Mouse (Mus musculus) left cerebral cortex, adult 6 months (tissue): ENCODE measurements around the gene Tubg1. TPM values are rescaled to one million over a fixed set of nuclear protein-coding genes. Genes with fewer than 3 reads are reported as not detected.

Source experiments
- long read RNA-seq, 2 experiments: library from polyadenylated mRNA; unstranded; transcript quantifications; one replicate each; pipeline ENCODE4 v2.0.0; 2019 to 2020
- polyA plus RNA-seq: library from polyadenylated mRNA; unstranded; fragments of <200 nt; fragmentation: Nextera tagmentation; gene quantifications from 2 replicates; pipeline ENCODE4 v1.2.3, GENCODE M21; 2021

Gene Tubg1
- polyA plus RNA-seq: 62.3 and 62.7 TPM in 2 replicates
- long read RNA-seq, experiment 1, transcript Tubg1-201 (11 exons, 1,802 nt): major isoform, 267 of 297 reads
- long read RNA-seq, experiment 1, partial matches to known transcripts: 1 of 297 reads
- long read RNA-seq, experiment 1, other reads (novel, unspliced or antisense): 29 of 297 reads
- long read RNA-seq, experiment 2, transcript Tubg1-201 (11 exons, 1,802 nt): major isoform, 68 of 90 reads
- long read RNA-seq, experiment 2, partial matches to known transcripts: 16 of 90 reads
- long read RNA-seq, experiment 2, other reads (novel, unspliced or antisense): 6 of 90 reads

DNA sequence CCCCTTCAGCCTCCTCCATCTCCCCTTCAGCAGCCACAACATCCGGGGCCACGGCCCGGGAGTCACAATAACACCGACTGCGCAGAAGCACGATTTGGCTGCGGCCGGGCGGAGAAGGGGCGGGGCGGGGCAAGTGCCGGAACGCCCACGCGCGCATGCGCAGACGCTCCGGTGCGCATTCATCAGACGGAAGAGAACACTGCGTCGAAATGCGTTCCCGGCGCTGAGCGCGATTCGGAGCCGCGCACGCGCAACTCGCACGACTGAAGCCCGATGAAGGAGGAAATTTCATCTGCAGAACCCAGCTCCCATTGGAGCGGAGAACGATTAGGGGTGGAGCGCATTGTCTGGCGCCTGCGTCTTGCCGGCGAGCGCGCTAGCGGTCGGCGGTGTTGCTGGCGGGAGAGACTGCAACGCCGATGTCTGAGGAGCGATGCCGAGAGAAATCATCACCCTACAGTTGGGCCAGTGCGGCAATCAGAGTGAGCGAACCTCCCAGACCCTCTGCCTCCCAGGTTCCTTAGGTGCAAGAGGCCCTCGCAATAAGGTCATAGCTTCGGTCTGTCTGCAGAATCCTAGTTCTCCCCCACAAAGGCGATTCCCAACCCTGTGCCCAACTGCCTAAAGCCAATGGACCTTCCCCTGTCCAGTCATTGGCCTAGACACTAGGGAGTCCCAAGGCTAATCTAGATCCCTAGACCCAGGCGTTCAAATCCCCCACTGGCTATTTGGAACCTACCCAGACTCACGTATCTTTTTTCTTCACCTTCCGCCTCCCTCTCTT lies at the start of gene Tubg1, which contains the start of gene Retreg3:
TSS of gene Tubg1 (plus strand) at position 178 of the 784 bp plus-strand sequence.
TSS of gene Retreg3 (minus strand) at position 133 of the 784 bp plus-strand sequence.

DNA sequence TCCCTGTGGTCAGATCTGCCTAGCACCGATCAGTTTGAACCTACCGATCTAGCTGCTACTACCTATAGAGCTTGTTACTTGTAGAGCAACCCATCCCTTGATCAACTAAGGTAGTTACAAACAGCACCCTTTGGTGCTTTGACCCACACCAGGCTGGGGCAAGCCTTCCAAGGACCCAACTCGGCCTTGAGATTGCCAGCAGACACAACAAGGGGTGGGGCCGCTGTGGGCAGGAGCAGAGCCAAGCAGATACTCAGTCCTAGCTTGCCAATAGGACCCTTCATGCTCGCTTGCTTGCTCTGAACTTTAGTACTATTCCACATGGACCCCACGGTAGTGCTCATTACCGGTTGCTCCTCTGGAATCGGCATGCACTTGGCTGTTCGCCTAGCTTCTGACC lies 41.6 kb upstream of the Tubg1 start, which contains the start of gene Hsd17b1:
TSS of gene Hsd17b1 (plus strand) at position 291 of the 400 bp plus-strand sequence.

DNA sequence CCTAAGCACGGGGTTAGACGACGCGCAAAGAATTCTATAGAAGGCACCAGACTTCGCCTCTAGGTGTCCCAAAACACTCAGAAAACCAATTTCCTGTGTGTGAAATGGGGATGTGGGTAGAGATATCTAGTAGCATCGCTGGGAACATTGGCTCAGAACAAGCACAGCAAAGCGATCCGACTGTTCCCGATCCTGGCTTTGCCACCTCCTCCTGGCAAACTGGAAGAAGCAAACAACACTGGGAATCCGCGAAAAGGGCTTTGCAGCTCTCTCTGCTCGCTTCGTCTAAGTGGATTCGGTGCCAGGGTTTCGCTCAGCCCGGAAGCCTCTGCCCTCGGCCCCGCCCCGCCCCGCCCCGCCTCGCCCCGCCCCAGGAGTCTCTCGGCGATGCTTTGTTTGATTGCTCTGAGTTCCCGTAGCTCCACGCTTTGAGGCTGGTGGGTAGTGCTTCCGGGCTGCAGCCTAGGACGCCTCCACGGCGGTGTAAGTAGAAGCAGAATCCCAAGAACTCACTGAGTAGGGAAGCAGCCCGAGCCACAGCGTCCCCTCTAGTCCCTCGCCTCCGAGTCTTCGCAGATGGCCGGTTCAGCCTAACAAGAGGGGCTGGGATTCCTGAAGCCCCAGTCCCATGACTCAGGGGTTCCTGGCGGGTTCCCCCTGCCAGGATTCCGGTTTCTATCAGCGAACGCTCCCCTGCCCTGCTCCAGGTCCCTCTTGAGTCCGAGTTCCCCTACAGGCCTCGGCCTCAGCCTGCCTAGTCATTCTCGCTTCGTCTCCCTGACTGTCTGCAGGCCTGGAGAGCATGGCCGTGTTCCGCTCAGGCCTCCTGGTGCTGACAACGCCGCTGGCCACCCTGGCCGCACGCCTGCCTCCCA lies 37.3 kb upstream of the Tubg1 start, which contains the start of gene Coasy:
TSS of gene Coasy (plus strand) at position 358 of the 875 bp plus-strand sequence.

DNA sequence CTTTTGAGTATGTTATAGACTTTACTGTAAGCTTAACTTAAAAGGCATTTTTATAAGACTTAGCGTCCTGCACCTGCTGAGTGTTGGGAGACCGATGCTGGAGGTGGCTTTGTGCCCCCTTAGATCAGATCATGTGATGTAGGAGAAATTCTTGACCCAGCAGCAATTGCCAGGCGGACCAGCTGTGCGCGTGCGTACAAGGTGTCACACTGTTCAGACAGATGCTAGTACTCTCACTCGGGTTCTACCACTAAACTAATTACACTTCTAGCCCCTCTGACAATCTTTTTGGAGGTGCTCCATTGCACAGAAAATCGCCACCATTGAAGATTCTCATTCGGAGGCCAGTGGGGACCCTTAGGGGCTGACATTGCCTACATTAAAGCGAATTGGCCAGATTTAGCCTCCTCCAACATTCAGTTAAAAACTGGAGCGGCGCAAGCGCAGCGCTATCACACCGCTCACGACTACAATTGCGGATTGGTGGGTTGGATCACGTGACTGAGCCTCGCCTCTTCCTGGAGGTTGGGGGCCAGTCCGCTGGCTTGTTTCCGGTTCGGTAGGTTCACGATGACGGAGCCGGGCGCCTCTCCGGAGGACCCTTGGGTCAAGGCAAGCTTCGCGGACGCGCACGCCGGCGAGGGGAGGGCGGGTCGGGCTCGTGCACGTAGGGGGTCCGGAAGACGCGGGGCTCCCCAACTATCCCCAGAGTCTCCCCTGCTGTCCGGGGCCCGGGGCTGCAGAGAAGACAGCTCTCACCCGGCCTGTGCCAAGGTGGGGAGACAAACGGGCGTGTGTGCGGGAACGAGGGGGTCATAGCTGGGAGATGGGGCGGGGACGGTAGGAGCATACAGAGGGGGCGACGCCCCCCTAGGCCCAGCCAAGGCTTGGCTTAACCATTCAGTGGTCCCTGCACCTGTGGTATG lies 32.7 kb upstream of the Tubg1 start, which contains the start of gene Mlx:
TSS of gene Mlx (plus strand) at position 522 of the 926 bp plus-strand sequence.

DNA sequence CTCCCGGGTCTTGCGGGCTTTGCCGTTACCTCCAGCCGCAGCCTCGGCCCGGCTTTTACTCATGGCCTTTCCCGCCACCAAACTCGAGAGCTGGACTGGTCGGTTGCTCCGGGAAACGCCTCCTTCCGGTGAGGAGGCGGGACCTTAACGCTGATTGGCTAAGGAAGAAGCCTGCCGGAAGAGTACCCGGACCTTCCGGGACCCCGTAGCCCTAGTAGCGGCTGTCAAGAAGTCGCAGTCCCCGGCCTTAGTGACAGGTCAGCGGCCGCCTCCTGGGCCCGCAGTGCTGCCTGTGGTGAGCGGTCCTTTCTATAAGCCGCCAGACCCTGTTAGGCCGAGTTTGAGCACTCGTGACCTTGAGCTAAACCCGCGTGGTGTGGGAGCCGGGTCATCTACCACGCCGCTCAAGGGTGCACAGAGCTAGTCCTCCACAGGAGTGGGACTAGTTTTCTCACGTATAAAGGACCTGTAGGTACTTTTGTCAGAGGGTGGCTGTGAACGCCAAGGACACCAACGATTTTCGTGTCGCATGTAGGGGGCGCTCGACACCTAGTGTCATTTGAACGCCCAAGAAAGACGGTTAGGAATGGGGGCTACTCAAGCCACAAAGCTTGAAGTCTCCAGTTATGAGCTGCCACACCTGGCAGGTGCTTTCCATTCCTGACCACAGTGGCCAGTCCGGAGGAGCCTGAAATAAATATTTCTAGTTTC lies 24.3 kb upstream of the Tubg1 start, which contains the start of gene Psmc3ip:
TSS of gene Psmc3ip (minus strand) at position 123 of the 711 bp plus-strand sequence.

DNA sequence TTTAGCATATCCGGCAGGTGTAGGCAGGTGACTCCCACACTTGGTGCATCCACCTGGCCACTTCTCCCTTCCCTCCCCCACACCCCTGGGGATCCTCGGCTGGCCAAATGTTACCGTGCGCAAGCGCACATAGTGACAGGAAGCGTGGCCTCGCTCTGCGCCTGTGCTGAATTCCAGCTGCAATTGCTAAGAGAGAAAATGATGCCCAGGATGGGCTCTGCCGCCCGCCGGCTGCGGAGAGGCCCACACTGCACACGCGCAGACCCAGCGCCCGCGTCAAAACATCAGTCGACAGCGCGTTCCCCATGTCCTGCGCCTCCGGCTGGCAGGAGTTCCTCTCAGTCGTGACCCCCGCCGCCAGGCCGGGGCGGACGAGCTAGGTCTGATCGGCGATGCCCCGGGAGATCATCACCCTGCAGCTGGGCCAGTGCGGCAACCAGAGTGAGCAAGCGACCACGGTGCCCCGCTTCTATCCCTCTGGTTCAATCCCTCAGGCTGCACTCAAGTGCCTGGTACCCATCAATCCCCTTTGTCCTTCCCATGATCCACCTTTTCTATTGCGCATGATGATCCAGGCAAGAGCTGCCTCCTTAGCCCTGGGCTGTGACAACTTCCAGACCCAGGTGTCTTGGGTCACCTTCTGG lies 36.1 kb downstream of the Tubg1 start, which contains the start of gene Tubg2:
TSS of gene Tubg2 (plus strand) at position 180 of the 644 bp plus-strand sequence.

DNA sequence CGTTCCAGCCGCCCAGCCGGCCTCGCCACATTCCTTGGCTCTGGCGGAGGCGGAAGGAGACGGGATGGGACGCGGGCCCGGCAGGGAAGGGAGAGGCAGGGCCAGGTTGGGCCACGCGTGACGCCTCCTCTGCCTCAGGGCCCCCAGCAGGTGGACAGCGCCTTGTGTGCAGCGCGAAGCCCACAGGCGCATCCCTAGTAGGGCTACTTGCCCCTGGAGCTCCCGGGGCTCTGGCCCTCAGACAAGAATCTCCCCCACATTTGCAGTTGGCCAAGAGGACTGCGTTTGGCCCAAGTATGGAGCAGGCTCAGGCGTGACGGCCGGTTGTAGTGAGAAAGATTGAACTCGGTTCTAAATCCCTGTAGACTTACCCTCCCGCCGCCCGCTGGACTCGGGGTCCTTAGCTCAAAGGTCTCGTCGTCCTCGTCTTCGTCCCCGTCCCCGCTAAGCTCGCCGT lies 50.6 kb downstream of the Tubg1 start, which contains the start of gene Cntnap1:
TSS of gene Cntnap1 (plus strand) at position 170 of the 457 bp plus-strand sequence.

DNA sequence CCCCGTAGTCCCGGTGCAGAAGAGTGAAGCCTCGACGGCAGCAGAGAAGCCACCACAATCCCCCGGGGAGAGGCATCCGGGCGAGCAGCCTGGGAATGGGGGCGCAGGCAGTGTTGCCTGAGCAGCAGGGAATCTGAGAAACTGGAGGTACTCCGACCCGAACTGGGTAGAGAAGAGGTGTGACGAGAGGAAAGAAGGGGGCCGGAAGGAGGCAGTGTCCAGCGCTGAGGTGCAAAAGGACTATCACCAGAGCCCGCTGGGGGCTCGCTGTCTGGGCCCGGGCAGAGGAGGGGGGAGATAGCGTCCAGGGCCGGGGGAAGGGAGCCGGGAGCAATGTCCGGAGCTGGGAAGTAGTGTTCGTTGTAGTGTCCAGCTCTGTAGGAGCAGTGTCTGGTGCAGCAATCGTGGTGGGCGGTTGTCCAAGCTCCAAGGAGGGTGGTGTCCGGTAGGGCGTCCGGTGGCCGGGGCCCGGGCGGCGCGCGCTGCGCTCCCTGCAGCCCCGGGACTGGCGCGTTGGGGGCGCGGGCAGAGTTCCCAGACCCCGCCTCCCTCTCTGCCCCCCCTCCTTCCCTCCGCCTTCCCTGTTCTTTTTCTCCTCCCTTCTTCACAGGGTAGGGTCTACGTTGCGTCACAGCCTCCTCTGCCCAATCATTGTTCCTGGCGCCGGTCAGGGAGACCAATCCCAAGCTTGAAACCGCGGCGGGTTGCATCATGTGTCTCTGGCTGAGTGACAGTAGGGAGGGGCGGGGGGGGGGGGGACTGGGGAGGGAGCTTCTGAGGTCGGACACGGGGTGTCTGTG lies 51.3 kb downstream of the Tubg1 start, which contains the start of gene Plekhh3:
TSS of gene Plekhh3 (minus strand) at position 541 of the 800 bp plus-strand sequence.

DNA sequence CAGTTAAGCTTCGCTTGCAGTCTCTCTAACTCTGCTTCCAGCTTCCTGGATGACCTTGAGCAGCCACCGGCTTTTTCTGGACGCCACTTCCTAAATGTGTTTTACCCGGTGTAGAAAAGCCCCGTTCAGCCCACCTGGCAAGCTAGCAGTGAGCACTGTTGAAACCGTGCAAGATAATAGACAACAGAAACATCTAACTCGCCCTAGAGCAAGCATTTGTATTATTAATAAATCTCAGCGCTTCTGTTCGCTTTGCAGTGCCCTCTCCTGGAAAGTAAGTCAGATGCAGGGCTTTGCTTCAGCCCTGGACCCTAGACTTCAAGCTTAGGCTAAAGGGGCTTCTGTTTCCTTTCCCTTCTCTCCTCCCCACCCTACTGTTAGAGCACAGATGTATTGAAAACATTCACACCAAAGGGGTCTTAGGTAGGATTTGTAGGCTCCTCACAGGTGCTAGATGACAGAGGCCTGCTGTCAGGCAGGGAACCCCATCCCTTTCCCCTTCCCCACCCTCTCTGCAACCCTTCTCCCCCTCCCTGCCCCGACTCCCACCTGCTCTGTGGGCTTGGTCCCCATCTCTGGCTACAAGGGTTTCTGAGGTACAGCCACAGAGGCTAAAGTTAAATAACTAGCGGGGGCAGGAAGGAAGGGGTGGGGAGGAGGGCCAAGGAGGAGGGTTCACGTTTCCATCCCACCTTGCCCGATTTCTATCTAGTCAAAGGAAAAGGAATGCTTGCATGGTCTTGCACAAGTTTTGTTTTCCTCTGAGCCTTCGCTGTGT lies 55.3 kb downstream of the Tubg1 start, which contains the start of gene Ccr10:
TSS of gene Ccr10 (minus strand) at position 593 of the 778 bp plus-strand sequence.

Other genes with a start within 250 kb of the Tubg1 start
- gene Stat3, start 180.4 kb upstream of the Tubg1 start, polyA plus RNA-seq: 16.6 and 19.2 TPM in 2 replicates
- gene Cavin1, start 149.1 kb upstream of the Tubg1 start, polyA plus RNA-seq: 18.5 and 21.2 TPM in 2 replicates
- gene Atp6v0a1, start 110.5 kb upstream of the Tubg1 start, polyA plus RNA-seq: 117 and 194 TPM in 2 replicates
- gene Naglu, start 49.9 kb upstream of the Tubg1 start, polyA plus RNA-seq: 8.0 and 9.5 TPM in 2 replicates
- gene Hsd17b1, start 41.5 kb upstream of the Tubg1 start, polyA plus RNA-seq: 0.25 and 0.35 TPM in 2 replicates
- gene Coasy, start 37.4 kb upstream of the Tubg1 start, polyA plus RNA-seq: 25.0 and 31.6 TPM in 2 replicates
- 62.2 and 75.9 TPM in 2 replicates for gene Mlx, start 32.7 kb upstream of the Tubg1 start, polyA plus RNA-seq
- 4.4 and 5.9 TPM in 2 replicates for gene Psmc3ip, start 24.5 kb upstream of the Tubg1 start, polyA plus RNA-seq
- gene Retreg3, start within 50 bp of the Tubg1 start, polyA plus RNA-seq: 5.9 and 10.3 TPM in 2 replicates
- gene Tubg2, start 36.0 kb downstream of the Tubg1 start, polyA plus RNA-seq: 58.6 and 65.3 TPM in 2 replicates
- gene Cntnap1, start 50.6 kb downstream of the Tubg1 start, polyA plus RNA-seq: 12.1 and 20.2 TPM in 2 replicates
- gene Plekhh3, start 51.4 kb downstream of the Tubg1 start, polyA plus RNA-seq: 0.76 and 6.3 TPM in 2 replicates
- gene Ccr10, start 55.5 kb downstream of the Tubg1 start, polyA plus RNA-seq: 0.28 and 0.29 TPM in 2 replicates
- 26.3 and 27.6 TPM in 2 replicates for gene Ezh1, start 106.5 kb downstream of the Tubg1 start, polyA plus RNA-seq
- gene Ramp2, start 126.1 kb downstream of the Tubg1 start, polyA plus RNA-seq: 38.8 and 57.1 TPM in 2 replicates
- gene Vps25, start 133.8 kb downstream of the Tubg1 start, polyA plus RNA-seq: 144 and 179 TPM in 2 replicates
- gene Wnk4, start 140.6 kb downstream of the Tubg1 start, polyA plus RNA-seq: 1.5 TPM in 2 replicates
- 0.15 and 0.36 TPM in 2 replicates for gene Cntd1, start 159.1 kb downstream of the Tubg1 start, polyA plus RNA-seq
- gene Coa3, start 159.2 kb downstream of the Tubg1 start, polyA plus RNA-seq: 362 and 483 TPM in 2 replicates
- 156 and 197 TPM in 2 replicates for gene Becn1, start 182.3 kb downstream of the Tubg1 start, polyA plus RNA-seq
- 11.3 and 48.6 TPM in 2 replicates for gene Psme3, start 196.3 kb downstream of the Tubg1 start, polyA plus RNA-seq
- 0.15 and 0.30 TPM in 2 replicates for gene Aoc2, start 205.1 kb downstream of the Tubg1 start, polyA plus RNA-seq
- 0.05 and 0.20 TPM in 2 replicates for gene Aoc3, start 210.7 kb downstream of the Tubg1 start, polyA plus RNA-seq
- not detected in 2 replicates for gene G6pc, start 247.6 kb downstream of the Tubg1 start, polyA plus RNA-seq